Mouse (Mus musculus) neural tube, embryonic 12.5 days (tissue): ENCODE data around the gene Sept5. TPM values are rescaled to one million over a fixed set of nuclear protein-coding genes. Genes with fewer than 3 reads are reported as not detected.
A peak's percentile ranks its signal among the peaks of the same experiment; 100 is the strongest.

Experiments used
- ATAC-seq: fragments of 200-750 bp; cut with Nextera tagmentation; 2 replicates; pipeline ENCODE4 v1.8.0; 2017; ENCODE audit warnings: low read depth, mild to moderate bottlenecking, moderate TSS enrichment, moderate library complexity; ENCODE audit not compliant: low FRiP score
- H3K27ac ChIP-seq: fragments of 300-500 bp; sonication (generic); 2 replicates; pipeline ENCODE4 v1.5.1; 2016
- H3K27me3 ChIP-seq: fragments of 300-500 bp; sonication (generic); replicated peaks from 2 replicates; pipeline ENCODE4 v1.6.1; 2016; ENCODE audit warnings: mild to moderate bottlenecking
- H3K36me3 ChIP-seq: fragments of 300-500 bp; sonication (generic); 2 replicates; pipeline ENCODE4 v1.6.1; 2016; ENCODE audit warnings: mild to moderate bottlenecking
- H3K4me1 ChIP-seq: fragments of 300-500 bp; sonication (generic); 2 replicates; pipeline ENCODE4 v1.6.1; 2016
- H3K4me2 ChIP-seq: fragments of 300-500 bp; sonication (generic); replicated peaks from 2 replicates; pipeline ENCODE4 v1.6.1; 2016; ENCODE audit warnings: mild to moderate bottlenecking
- H3K4me3 ChIP-seq: fragments of 300-500 bp; sonication (generic); 2 replicates; pipeline ENCODE4 v1.5.1; 2016
- H3K9ac ChIP-seq: fragments of 300-500 bp; sonication (generic); 2 replicates; pipeline ENCODE4 v1.6.1; 2016; ENCODE audit warnings: mild to moderate bottlenecking
- H3K9me3 ChIP-seq: fragments of 300-500 bp; sonication (generic); 2 replicates; pipeline ENCODE4 v1.6.1; 2016; ENCODE audit warnings: mild to moderate bottlenecking
- WGBS: fragments of 180-500 bp; shearing (Covaris S2); methylation state at CpG from one replicate; pipeline ENCODE4 v1.1.7; 2016; 5-methylcytosine and 5-hydroxymethylcytosine counted together
- polyA plus RNA-seq: library from polyadenylated mRNA; unstranded; fragments of >200 nt; fragmentation: Nextera tagmentation; extraction: Ambion mirVana; gene quantifications from 2 replicates; pipeline ENCODE4 v1.2.1, GENCODE M21; 2016

Gene Sept5
- polyA plus RNA-seq, 1 experiment from 2014 or later, result 125 TPM

GRCm38 (mm10) chr16:18620601-18621361, 9.0 kb downstream of the Sept5 start:
- peaks cover 34% of the 10 kb centered on the region for H3K36me3 ChIP-seq
- ATAC-seq, result no peak

DNA sequence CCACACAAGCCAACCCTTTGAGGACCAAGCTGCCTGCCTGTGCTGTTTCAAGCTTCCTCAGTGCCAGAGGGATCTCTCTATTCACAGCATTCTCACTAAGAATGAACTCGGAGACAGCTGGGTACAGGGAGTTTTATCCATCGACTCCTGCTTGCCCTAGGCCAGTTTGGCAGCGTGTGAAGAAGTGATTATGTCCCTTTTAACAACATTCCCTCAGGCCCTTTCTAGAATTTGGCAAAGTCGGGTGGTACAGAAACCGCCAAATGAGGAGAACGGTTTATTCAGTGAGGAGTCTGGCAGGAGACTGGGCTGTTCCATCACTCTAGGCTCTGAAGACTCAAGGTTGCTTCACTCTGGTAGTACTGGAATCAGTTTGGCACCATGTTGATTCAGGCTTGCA, 9.6 kb downstream of the Sept5 start:
- H3K4me3 ChIP-seq, result peak overlapping the region; percentile 33; the same call in 1 of the 2 replicates
- no peaks in the 10 kb centered on the region for H3K9me3 ChIP-seq
- H3K4me1 ChIP-seq, result peaks cover 26% of the 10 kb centered on the region
- peaks cover 74% of the 10 kb centered on the region for H3K27me3 ChIP-seq
- H3K9ac ChIP-seq, result no peak overlapping the region
- H3K4me2 ChIP-seq, result 0 out of 2 replicates have a peak overlapping the region, but pooled peaks have one; percentile 70
- no peak overlapping the region for H3K27ac ChIP-seq
- 16% methylated on average over 6 of the region's 6 CpGs for WGBS
- ATAC-seq, result no peak
- H3K36me3 ChIP-seq, result peaks cover 33% of the 10 kb centered on the region

More at GRCm38 (mm10) chr16:18620601-18621361, 9.0 kb downstream of the Sept5 start:
- peaks cover 31% of the 10 kb centered on the region for H3K4me1 ChIP-seq
- WGBS, result 1% methylated on average over 74 of the region's 74 CpGs
- peak overlapping the region; percentile 70 for H3K4me2 ChIP-seq
- H3K4me3 ChIP-seq, result peak overlapping the region; percentile 33
- H3K27me3 ChIP-seq, result peaks cover 80% of the 10 kb centered on the region
- no peak overlapping the region for H3K27ac ChIP-seq
- H3K9ac ChIP-seq, result peak overlapping the region; percentile 42; the same call in 1 of the 2 replicates
- no peaks in the 10 kb centered on the region for H3K9me3 ChIP-seq

DNA sequence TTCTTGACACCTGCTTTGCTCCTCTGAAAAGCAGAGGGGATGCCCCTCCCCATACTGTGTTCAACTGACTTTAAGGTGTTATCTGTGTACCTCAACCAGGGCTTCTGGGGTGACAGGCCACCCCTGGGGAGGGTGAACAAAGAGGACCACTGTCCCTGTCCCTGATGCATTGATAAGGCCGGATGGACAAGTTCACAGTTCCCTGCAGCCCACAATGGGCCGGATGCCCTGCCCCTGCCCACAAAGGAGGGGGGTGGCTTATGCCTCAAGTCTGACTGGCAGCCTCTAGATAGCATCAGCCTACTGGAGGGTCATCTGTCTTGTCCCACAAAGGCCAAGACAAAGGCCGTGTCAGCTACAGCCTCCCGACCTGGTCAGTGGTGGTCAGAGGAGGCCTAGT, 10.6 kb downstream of the Sept5 start:
- 26% methylated on average over 4 of the region's 4 CpGs for WGBS
- Histone ChIP-seq H3K4me2 (no peak overlapping the region), H3K27ac (no peak overlapping the region), H3K9ac (no peak overlapping the region), H3K27me3 (peaks cover 63% of the 10 kb centered on the region), H3K4me1 (peaks cover 26% of the 10 kb centered on the region), H3K4me3 (no peak overlapping the region), H3K36me3 (peaks cover 22% of the 10 kb centered on the region), H3K9me3 (no peaks in the 10 kb centered on the region)
- ATAC-seq, result no peak

GRCm38 (mm10) chr16:18618297-18618696, 11.5 kb downstream of the Sept5 start:
- Histone ChIP-seq H3K4me2 (no peak overlapping the region), H3K9me3 (no peaks in the 10 kb centered on the region), H3K4me3 (no peak overlapping the region), H3K27ac (no peak overlapping the region), H3K36me3 (peaks cover 14% of the 10 kb centered on the region), H3K9ac (no peak overlapping the region), H3K4me1 (peaks cover 27% of the 10 kb centered on the region), H3K27me3 (peaks cover 55% of the 10 kb centered on the region)
- ATAC-seq, result no peak
- whole genome bisulfite sequencing, result 60% methylated on average over 2 of the region's 2 CpGs

GRCm38 (mm10) chr16:18617370-18618065, 12.2 kb downstream of the Sept5 start:
- no peak overlapping the region for H3K27ac ChIP-seq
- peaks cover 34% of the 10 kb centered on the region for H3K4me1 ChIP-seq
- no peaks in the 10 kb centered on the region for H3K9me3 ChIP-seq
- H3K9ac ChIP-seq, result peak overlapping the region; percentile 33; the same call in 1 of the 2 replicates
- peaks cover 6% of the 10 kb centered on the region for H3K36me3 ChIP-seq
- peak; percentile 63 for ATAC-seq
- H3K4me2 ChIP-seq, result peak overlapping the region; percentile 58
- H3K4me3 ChIP-seq, result no peak overlapping the region; the same call in 1 of the 2 replicates
- peaks cover 47% of the 10 kb centered on the region for H3K27me3 ChIP-seq
- WGBS, result 2% methylated on average over 27 of the region's 27 CpGs

- 65% methylated on average over 3 of the region's 3 CpGs for WGBS
- H3K9me3 ChIP-seq, result no peaks in the 10 kb centered on the region
- H3K36me3 ChIP-seq, result no peaks in the 10 kb centered on the region
Measured at GRCm38 (mm10) chr16:18613301-18613700, 16.5 kb downstream of the Sept5 start.

GRCm38 (mm10) chr16:18611752-18612151, 18.0 kb downstream of the Sept5 start:
- no peak overlapping the region for H3K4me3 ChIP-seq
- H3K9me3 ChIP-seq, result no peaks in the 10 kb centered on the region
- no peaks in the 10 kb centered on the region for H3K36me3 ChIP-seq
- no peak overlapping the region for H3K9ac ChIP-seq
- 0 out of 2 replicates have a peak, but pooled peaks have one; percentile 31 for ATAC-seq
- H3K27ac ChIP-seq, result no peak overlapping the region
- H3K27me3 ChIP-seq, result peaks cover 24% of the 10 kb centered on the region
- peaks cover 35% of the 10 kb centered on the region for H3K4me1 ChIP-seq
- WGBS, result 53% methylated on average over 13 of the region's 13 CpGs
- H3K4me2 ChIP-seq, result no peak overlapping the region

More at GRCm38 (mm10) chr16:18613301-18613700, 16.5 kb downstream of the Sept5 start:
- no peak for ATAC-seq
- Histone ChIP-seq H3K27ac (no peak overlapping the region), H3K9ac (no peak overlapping the region), H3K27me3 (peaks cover 22% of the 10 kb centered on the region), H3K4me2 (no peak overlapping the region), H3K4me3 (no peak overlapping the region), H3K4me1 (peaks cover 39% of the 10 kb centered on the region)

DNA sequence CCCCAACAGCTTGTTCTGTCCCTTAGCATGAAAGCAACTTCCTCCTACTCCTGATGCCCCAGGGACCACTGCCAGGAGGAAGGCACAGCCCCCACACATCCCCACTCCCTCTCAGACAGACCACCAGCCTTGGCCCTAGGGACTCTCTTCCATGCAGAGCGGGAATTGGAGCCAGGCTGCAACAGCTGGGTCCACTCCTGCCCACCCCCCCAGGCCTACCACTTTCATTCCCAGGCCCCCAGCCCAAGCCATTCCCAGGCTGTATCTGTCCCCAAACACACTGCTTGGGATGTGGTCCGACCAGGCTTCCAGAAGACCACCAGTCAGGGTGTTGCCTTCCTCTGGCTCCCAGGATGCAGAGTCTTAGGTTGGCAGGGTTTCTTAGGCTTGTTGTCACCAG, 20.7 kb downstream of the Sept5 start:
- no peaks in the 10 kb centered on the region for H3K36me3 ChIP-seq
- H3K27me3 ChIP-seq, result peaks cover 24% of the 10 kb centered on the region
- WGBS, result 70% methylated on average over 2 of the region's 2 CpGs
- H3K4me3 ChIP-seq, result no peak overlapping the region
- no peak overlapping the region for H3K4me2 ChIP-seq
- H3K4me1 ChIP-seq, result peaks cover 31% of the 10 kb centered on the region
- no peak overlapping the region for H3K9ac ChIP-seq
- no peak overlapping the region for H3K27ac ChIP-seq
- no peaks in the 10 kb centered on the region for H3K9me3 ChIP-seq
- ATAC-seq, result no peak

DNA sequence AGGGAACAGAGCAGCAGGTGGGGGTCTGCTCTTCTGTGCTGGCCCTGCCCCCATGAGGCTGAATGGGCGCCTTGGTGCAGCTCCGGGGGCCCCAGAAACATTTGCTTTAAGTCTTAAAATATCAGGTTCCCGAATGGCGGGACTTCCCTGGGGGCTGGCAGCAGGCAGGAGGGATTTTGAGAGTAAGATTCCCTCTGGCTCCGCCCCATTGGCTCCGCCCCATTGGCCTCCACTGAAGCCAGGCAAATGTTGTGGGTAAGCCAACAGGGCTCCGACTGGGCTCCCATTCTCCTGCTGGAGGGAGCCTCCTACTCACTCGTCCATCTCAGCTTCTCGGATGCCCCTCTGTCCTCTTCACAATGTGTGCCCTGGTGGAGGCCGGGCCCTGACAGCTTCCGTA, 21.5 kb downstream of the Sept5 start:
- H3K9ac ChIP-seq, result no peak overlapping the region
- no peaks in the 10 kb centered on the region for H3K36me3 ChIP-seq
- H3K4me3 ChIP-seq, result no peak overlapping the region
- peak overlapping the region; percentile 26; the same call in 1 of the 2 replicates for H3K4me2 ChIP-seq
- no peak overlapping the region for H3K27ac ChIP-seq
- 7% methylated on average over 11 of the region's 11 CpGs for WGBS
- H3K4me1 ChIP-seq, result peaks cover 31% of the 10 kb centered on the region
- peaks cover 24% of the 10 kb centered on the region for H3K27me3 ChIP-seq
- no peak for ATAC-seq
- H3K9me3 ChIP-seq, result no peaks in the 10 kb centered on the region

DNA sequence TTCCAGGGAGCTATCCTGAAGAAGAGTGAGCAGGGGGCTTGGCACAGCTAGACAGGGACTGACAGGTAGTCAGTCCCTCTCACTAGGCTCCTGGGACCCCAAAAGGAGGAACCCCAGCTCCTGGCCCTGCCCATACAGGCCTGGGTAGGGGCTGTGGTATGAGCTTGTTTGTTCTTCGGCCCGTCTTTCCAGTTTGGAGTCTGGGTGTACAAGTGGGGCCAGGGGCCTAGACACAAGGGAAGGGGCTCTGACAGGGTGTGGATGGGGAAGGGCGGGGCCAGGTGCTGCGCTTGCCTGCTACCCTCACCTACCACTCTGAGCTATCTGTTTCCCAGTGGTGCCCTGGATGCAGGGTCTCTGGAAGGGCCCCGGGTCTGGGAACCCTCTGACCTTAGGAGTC, 24.0 kb downstream of the Sept5 start:
- Histone ChIP-seq H3K9me3 (no peaks in the 10 kb centered on the region), H3K27me3 (peaks cover 22% of the 10 kb centered on the region)
- WGBS, result 80% methylated on average over 5 of the region's 5 CpGs

GRCm38 (mm10) chr16:18604267-18604701, 25.5 kb downstream of the Sept5 start:
- ATAC-seq, result no peak
- Histone ChIP-seq H3K27me3 (0 out of 2 replicates have a peak, but pooled peaks cover 16% of the 10 kb centered on the region), H3K4me3 (no peak overlapping the region), H3K4me2 (no peak overlapping the region), H3K4me1 (peaks cover 11% of the 10 kb centered on the region), H3K27ac (no peak overlapping the region), H3K9me3 (no peaks in the 10 kb centered on the region), H3K9ac (no peak overlapping the region), H3K36me3 (no peaks in the 10 kb centered on the region)
- 61% methylated on average over 8 of the region's 8 CpGs for WGBS

More for the DNA sequence above, 24.0 kb downstream of the Sept5 start:
- Histone ChIP-seq H3K9ac (no peak overlapping the region), H3K4me1 (peaks cover 11% of the 10 kb centered on the region), H3K27ac (no peak overlapping the region), H3K4me3 (no peak overlapping the region), H3K36me3 (no peaks in the 10 kb centered on the region), H3K4me2 (no peak overlapping the region)
- ATAC-seq, result no peak

DNA sequence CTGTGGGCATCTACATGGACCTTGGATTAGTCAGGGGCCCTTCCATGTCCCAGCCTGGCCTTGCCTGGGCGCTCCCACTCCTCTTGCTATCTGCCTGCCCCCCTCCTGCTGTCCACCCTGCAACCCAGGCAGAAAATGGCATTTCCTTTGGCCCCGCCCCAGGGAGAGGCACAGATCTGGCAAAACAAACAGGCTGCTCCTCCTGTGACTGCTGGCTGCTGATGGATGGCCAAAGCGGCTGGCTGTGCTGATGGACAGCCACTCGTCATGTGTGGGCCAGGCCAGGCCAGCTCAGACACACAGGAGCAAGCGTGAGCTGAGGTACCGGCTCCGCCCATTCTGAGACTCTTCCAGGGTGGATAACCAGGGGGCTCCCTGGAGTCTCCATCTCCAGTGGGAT, 28.3 kb downstream of the Sept5 start:
- peaks cover 3% of the 10 kb centered on the region; the same call in 1 of the 2 replicates for H3K4me1 ChIP-seq
- no peak overlapping the region for H3K4me3 ChIP-seq
- ATAC-seq, result no peak
- H3K4me2 ChIP-seq, result no peak overlapping the region
- H3K36me3 ChIP-seq, result no peaks in the 10 kb centered on the region
- H3K27me3 ChIP-seq, result peaks cover 11% of the 10 kb centered on the region; the same call in 1 of the 2 replicates
- no peaks in the 10 kb centered on the region for H3K9me3 ChIP-seq
- WGBS, result 55% methylated on average over 7 of the region's 7 CpGs
- H3K9ac ChIP-seq, result no peak overlapping the region
- no peak overlapping the region for H3K27ac ChIP-seq
